Mouse (Mus musculus) liver, adult 2 months (tissue): ENCODE results near the gene Zkscan14. TPM values are rescaled to one million over a fixed set of nuclear protein-coding genes. Genes with fewer than 3 reads are reported as not detected.
A peak's percentile ranks its signal among the peaks of the same experiment; 100 is the strongest.
"Not testable (repeated sequence)": the region's sequence is repeated elsewhere in the genome, so short reads cannot be mapped to it uniquely, and the experiment has no call there.

Source experiments
- DNase-seq: peaks from one replicate; pipeline ENCODE4 v3.0.0-alpha.2; 2011; ENCODE audit warnings: low read depth, low spot score; ENCODE audit errors: extremely low read depth
- H3K27ac ChIP-seq: fragments of 200-500 bp; replicated peaks from 2 replicates; pipeline ENCODE4 v1.5.1; 2012; ENCODE audit warnings: low read depth, mild to moderate bottlenecking, control low read depth, inconsistent platforms, low read length; ENCODE audit not compliant: insufficient read depth
- H3K27me3 ChIP-seq: fragments of 200-500 bp; 2 replicates; pipeline ENCODE4 v1.6.1; 2012; ENCODE audit warnings: mild to moderate bottlenecking, moderate library complexity, low read length, inconsistent platforms; ENCODE audit not compliant: control insufficient read depth, insufficient read depth
- H3K36me3 ChIP-seq: fragments of 200-500 bp; 2 replicates; pipeline ENCODE4 v1.6.1; 2012; ENCODE audit warnings: low read length, inconsistent platforms; ENCODE audit not compliant: control insufficient read depth, insufficient read depth
- H3K4me1 ChIP-seq: fragments of 200-500 bp; 2 replicates; pipeline ENCODE4 v1.6.1; 2011; ENCODE audit warnings: low read length; ENCODE audit not compliant: control insufficient read depth, insufficient read depth
- H3K4me3 ChIP-seq: fragments of 200-500 bp; 2 replicates; pipeline ENCODE4 v1.5.1; 2011; ENCODE audit warnings: low read depth, mild to moderate bottlenecking, control low read depth, low read length, moderate library complexity; ENCODE audit not compliant: insufficient read depth
- H3K79me2 ChIP-seq: fragments of 200-500 bp; 2 replicates; pipeline ENCODE4 v1.6.1; 2012; ENCODE audit warnings: inconsistent platforms, mild to moderate bottlenecking, low read length, moderate library complexity; ENCODE audit not compliant: control insufficient read depth, insufficient read depth
- H3K9ac ChIP-seq: fragments of 200-500 bp; 2 replicates; pipeline ENCODE4 v1.6.1; 2012; ENCODE audit warnings: low read depth, mild to moderate bottlenecking, control low read depth, inconsistent platforms, low read length
- CTCF ChIP-seq: fragments of 200-500 bp; IDR thresholded peaks from 2 replicates; pipeline ENCODE4 v1.5.1; 2011; ENCODE audit warnings: low read depth, low read length, control low read depth
- POLR2A ChIP-seq: fragments of 200-500 bp; IDR thresholded peaks from 2 replicates; pipeline ENCODE4 v1.6.1; 2011; ENCODE audit warnings: low read length, control low read depth; ENCODE audit not compliant: insufficient read depth; ENCODE audit errors: extremely low read depth
- WGBS: fragments of 180-500 bp; shearing (Covaris S2); methylation state at CpG from one replicate; pipeline ENCODE4 v1.1.7; 2018; 5-methylcytosine and 5-hydroxymethylcytosine counted together
- polyA plus RNA-seq: library from polyadenylated mRNA; depleted of rRNA; stranded (reverse); fragments of >200 nt; gene quantifications from 2 replicates; pipeline ENCODE4 v1.2.3, GENCODE M21; 2012
- total RNA-seq: library from RNA; depleted of rRNA; stranded (reverse); fragments of >200 nt; gene quantifications from 2 replicates; pipeline ENCODE4 v1.2.3, GENCODE M21; 2014

Zkscan14 gene
- total and polyA plus RNA-seq, 2 experiments, result 1.8 to 8.5 TPM

GRCm38 (mm10) chr5:145217746-145218145 lies 16.1 kb upstream of the Zkscan14 start:
- Histone ChIP-seq H3K4me1 (peaks cover 24% of the 10 kb centered on the region), H3K27ac (peak overlapping the region; percentile 88), H3K79me2 (no peaks in the 10 kb centered on the region), H3K36me3 (peaks cover 5% of the 10 kb centered on the region), H3K9ac (peak overlapping the region; percentile 50), H3K4me3 (no peak overlapping the region), H3K27me3 (no peaks in the 10 kb centered on the region)
- peak; percentile 77 for DNase-seq
- 28% methylated on average over 6 of the region's 6 CpGs for WGBS
- TF ChIP-seq POLR2A (no peak), CTCF (no peak)

GRCm38 (mm10) chr5:145214679-145215078 lies 13.0 kb upstream of the Zkscan14 start:
- Histone ChIP-seq H3K9ac (no peak overlapping the region), H3K4me1 (peaks cover 15% of the 10 kb centered on the region), H3K27me3 (no peaks in the 10 kb centered on the region), H3K27ac (no peak overlapping the region), H3K4me3 (no peak overlapping the region), H3K36me3 (peaks cover 9% of the 10 kb centered on the region), H3K79me2 (0 out of 2 replicates have a peak, but pooled peaks cover 5% of the 10 kb centered on the region)
- 43% methylated on average over 4 of the region's 4 CpGs for WGBS
- DNase-seq, result peak; percentile 60
- TF ChIP-seq POLR2A (no peak), CTCF (peak; percentile 43)

- Histone ChIP-seq H3K4me1 (peaks cover 7% of the 10 kb centered on the region), H3K4me3 (no peak overlapping the region), H3K27ac (no peak overlapping the region), H3K27me3 (no peaks in the 10 kb centered on the region), H3K36me3 (peaks cover 14% of the 10 kb centered on the region), H3K9ac (no peak overlapping the region), H3K79me2 (peaks cover 5% of the 10 kb centered on the region; the same call in 1 of the 2 replicates)
- no peak for DNase-seq
- WGBS, result 91% methylated on average over 3 of the region's 3 CpGs
- TF ChIP-seq CTCF (no peak), POLR2A (no peak)
Measured at GRCm38 (mm10) chr5:145213505-145213904, 11.8 kb upstream of the Zkscan14 start.

GRCm38 (mm10) chr5:145212216-145212615 lies 10.5 kb upstream of the Zkscan14 start:
- WGBS, result 94% methylated on average over 4 of the region's 4 CpGs
- Histone ChIP-seq H3K36me3 (peaks cover 16% of the 10 kb centered on the region), H3K79me2 (peaks cover 5% of the 10 kb centered on the region; the same call in 1 of the 2 replicates), H3K27ac (no peak overlapping the region), H3K9ac (no peak overlapping the region), H3K4me3 (no peak overlapping the region), H3K27me3 (no peaks in the 10 kb centered on the region), H3K4me1 (no peaks in the 10 kb centered on the region)
- DNase-seq, result no peak
- TF ChIP-seq POLR2A (no peak), CTCF (no peak)

- no peak overlapping the region for H3K4me3 ChIP-seq
- H3K9ac ChIP-seq, result no peak overlapping the region
- 98% methylated on average over 4 of the region's 4 CpGs for WGBS
- no peak for DNase-seq
- H3K36me3 ChIP-seq, result peaks cover 16% of the 10 kb centered on the region
- H3K79me2 ChIP-seq, result peaks cover 8% of the 10 kb centered on the region; the same call in 1 of the 2 replicates
- H3K27me3 ChIP-seq, result no peaks in the 10 kb centered on the region
- H3K27ac ChIP-seq, result no peak overlapping the region
- no peaks in the 10 kb centered on the region for H3K4me1 ChIP-seq
- no peak for TF ChIP-seq CTCF
- no peak for TF ChIP-seq POLR2A
Measured at GRCm38 (mm10) chr5:145211340-145211739, 9.7 kb upstream of the Zkscan14 start.

GRCm38 (mm10) chr5:145208391-145208790 lies 6.7 kb upstream of the Zkscan14 start:
- H3K27ac ChIP-seq, H3K27me3 ChIP-seq, H3K4me1 ChIP-seq, H3K79me2 ChIP-seq, DNase-seq, H3K4me3 ChIP-seq, H3K9ac ChIP-seq: not testable (repeated sequence)
- 60% methylated on average over 11 of the region's 11 CpGs for WGBS
- H3K36me3 ChIP-seq, result peaks cover 16% of the 10 kb centered on the region
